Mouse (Mus musculus) left cerebral cortex, adult 11 months (tissue): ENCODE results near the gene Pdcd6.

Experiments
- DNase-seq: peaks from one replicate; pipeline ENCODE4 v3.0.0; 2022; ENCODE audit warnings: low spot score

Pdcd6 gene

DNA sequence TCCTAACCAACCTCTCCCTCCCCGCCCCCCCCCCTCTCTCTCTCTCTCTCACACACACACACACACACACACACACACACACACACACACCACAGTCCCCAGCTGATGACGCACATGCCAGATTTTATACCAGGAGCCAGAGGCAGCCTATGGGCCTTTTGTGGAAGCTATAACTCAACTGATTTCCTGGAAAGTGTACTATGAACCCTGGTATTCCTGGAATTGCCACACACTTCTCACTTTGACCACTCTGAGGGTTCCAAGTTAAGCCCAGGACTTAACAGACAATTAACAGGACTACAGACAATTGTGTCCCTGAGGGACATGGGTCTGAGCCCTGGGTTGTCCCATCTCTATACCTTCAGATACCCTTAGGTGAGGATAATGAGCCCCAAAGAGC, 35.1 kb downstream of the Pdcd6 start:
- no peak for DNase-seq

DNA sequence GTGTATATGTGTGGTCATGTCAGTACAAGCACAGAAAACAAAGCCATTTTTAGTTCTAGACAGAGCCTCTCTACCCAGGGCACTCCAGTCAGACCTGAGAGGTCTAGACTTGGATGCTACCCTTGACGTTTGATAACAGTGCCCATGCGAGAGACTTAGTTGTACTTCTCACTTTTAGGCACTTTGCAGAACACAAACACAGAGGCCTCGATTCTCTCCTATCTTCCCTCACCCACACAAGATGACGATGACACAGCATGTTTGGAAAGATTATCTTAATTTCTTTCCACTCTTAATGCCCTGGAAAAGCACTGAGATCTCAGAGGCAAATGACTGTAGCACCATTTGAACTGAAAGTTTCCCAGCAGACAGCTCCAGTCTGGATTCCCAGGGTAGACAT, 41.7 kb downstream of the Pdcd6 start:
- DNase-seq: no peak

DNA sequence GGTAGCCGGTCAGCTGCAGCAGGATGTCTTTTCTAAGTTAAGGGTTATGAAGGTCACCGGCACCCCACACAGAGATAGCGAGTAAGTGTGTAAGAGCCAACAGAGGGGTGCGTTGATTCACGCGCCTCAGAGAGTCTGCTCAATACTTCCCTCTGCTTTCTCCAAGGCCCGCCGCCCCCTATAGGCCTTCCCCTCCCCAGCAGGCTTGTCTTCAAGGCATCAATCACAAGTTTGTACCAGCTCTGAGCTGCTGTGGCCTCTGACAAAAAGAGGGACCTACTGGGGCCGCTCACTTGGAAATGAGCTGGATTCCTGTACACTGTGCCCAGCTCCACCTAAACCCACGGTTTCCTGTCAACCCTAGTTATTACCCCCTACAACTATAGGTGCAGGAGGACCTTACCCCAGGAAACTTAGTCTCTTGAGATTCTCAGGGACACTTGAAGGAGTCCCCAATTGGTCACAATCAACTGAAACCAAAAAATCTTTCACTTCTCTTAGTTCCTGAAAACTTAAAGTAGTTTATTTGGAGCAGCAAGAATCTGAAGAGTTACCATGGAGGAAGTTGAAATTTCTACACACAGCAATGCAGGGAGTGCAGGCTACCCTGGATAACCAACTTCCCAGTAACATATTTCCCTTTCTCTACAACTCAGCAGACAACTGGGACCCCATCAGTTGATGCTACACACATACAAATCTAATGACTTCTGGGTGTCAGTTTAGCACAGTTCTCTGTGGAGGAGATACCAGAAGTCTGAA, 57.0 kb downstream of the Pdcd6 start:
- DNase-seq: no peak

DNA sequence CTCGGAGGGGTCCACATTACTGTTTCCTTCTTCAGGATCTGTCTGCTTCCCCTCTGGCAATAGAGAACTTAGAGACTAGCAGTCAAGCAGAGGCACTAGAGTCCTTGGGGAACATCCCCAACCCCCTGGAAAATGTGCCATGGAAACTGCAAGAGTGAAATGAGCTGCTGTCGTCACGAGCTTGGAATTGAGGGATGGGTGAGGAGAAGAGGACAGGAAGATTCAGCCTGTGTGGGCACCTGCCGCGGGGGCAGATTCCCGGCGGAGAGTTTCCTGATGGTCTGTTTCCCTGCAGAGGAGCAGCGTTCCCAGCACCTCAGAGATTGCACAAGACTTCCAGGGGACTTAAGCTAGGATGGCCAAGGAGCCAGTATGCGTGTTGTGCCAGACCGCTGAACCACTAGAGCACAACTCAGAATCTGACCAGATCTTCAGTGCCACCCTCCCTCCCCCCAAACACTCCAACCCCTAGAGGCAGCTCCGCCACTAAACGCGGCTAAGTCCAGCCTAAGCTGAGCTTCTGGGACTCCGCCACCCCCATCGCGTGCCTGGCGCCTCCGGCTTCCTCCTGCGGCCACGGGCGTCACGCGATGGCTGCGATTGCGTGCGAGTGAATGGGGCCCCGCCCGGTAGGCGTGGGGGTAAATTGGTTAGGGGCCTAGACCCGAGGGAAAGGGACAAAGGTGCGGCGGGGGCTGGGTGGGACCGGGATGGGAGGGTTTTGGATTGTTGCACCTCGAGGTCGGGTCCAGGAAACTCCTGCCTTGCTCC, 57.7 kb downstream of the Pdcd6 start:
- DNase-seq: no peak
